Mouse (Mus musculus) midbrain, embryonic 14.5 days (tissue): ENCODE measurements around the gene Stx16. TPM values are rescaled to one million over a fixed set of nuclear protein-coding genes. Genes with fewer than 3 reads are reported as not detected.

ENCODE experiments used
- ATAC-seq: fragments of 200-750 bp; cut with Nextera tagmentation; 2 replicates; pipeline ENCODE4 v1.8.0; 2017; ENCODE audit warnings: moderate number of reproducible peaks, moderate library complexity; ENCODE audit not compliant: low FRiP score, low TSS enrichment
- DNase-seq: peaks from one replicate; pipeline ENCODE4 v3.0.0-alpha.2; 2015
- H3K27ac ChIP-seq: fragments of 300-500 bp; sonication (generic); replicated peaks from 2 replicates; pipeline ENCODE4 v1.5.1; 2014; ENCODE audit warnings: mild to moderate bottlenecking, low read depth, low read length, moderate library complexity
- H3K27me3 ChIP-seq: fragments of 300-500 bp; sonication (generic); 2 replicates; pipeline ENCODE4 v1.6.1; 2014; ENCODE audit warnings: low read length, control low read depth, mixed read lengths; ENCODE audit not compliant: control insufficient read depth, insufficient read depth
- H3K36me3 ChIP-seq: fragments of 300-500 bp; sonication (generic); 2 replicates; pipeline ENCODE4 v1.6.1; 2014; ENCODE audit warnings: low read length, control low read depth; ENCODE audit not compliant: control insufficient read depth, insufficient read depth
- H3K4me1 ChIP-seq: fragments of 300-500 bp; sonication (generic); 2 replicates; pipeline ENCODE4 v1.6.1; 2014; ENCODE audit warnings: mild to moderate bottlenecking, antibody characterized with exemption, low read length, control low read depth; ENCODE audit not compliant: control insufficient read depth, insufficient read depth
- H3K4me2 ChIP-seq: fragments of 300-500 bp; sonication (generic); 2 replicates; pipeline ENCODE4 v1.6.1; 2014; ENCODE audit warnings: mild to moderate bottlenecking, low read length, moderate library complexity
- H3K4me3 ChIP-seq: fragments of 300-500 bp; sonication (generic); replicated peaks from 2 replicates; pipeline ENCODE4 v1.5.1; 2014; ENCODE audit warnings: low read depth, low read length
- H3K9ac ChIP-seq: fragments of 300-500 bp; sonication (generic); replicated peaks from 2 replicates; pipeline ENCODE4 v1.6.1; 2014; ENCODE audit warnings: mild to moderate bottlenecking, low read length, moderate library complexity
- H3K9me3 ChIP-seq: fragments of 300-500 bp; sonication (generic); 2 replicates; pipeline ENCODE4 v1.6.1; 2016; ENCODE audit warnings: low read length, control low read depth, mixed read lengths; ENCODE audit not compliant: control insufficient read depth
- WGBS: fragments of 180-500 bp; shearing (Covaris S2); extraction: QIAGEN DNeasy Blood & Tissue Kit; methylation state at CpG from one replicate; pipeline ENCODE4 v1.1.7; 2014; 5-methylcytosine and 5-hydroxymethylcytosine counted together
- polyA plus RNA-seq: library from polyadenylated mRNA; unstranded; fragments of >200 nt; fragmentation: Nextera tagmentation; extraction: Ambion mirVana; gene quantifications from 2 replicates; pipeline ENCODE4 v1.2.1, GENCODE M21; 2014

The Stx16 gene
- polyA plus RNA-seq: 11.1 and 11.4 TPM in 2 replicates

GRCm38 (mm10) chr2:174075673-174076432, at the start of gene Stx16:
Gene Stx16, plus strand, starts transcription at chr2:174076308.
- H3K27me3 ChIP-seq: no peaks in the 10 kb centered on the region
- no peaks in the 10 kb centered on the region for H3K9me3 ChIP-seq
- peak within 1 kb of the TSS; percentile 66 for H3K4me3 ChIP-seq
- peak within 1 kb of the TSS; percentile 76 for H3K9ac ChIP-seq
- ATAC-seq: peak; percentile 88
- WGBS: 1% methylated on average over 32 of the region's 32 CpGs
- DNase-seq: peak; percentile 92
- peak within 1 kb of the TSS; percentile 87 for H3K27ac ChIP-seq
- peak within 1 kb of the TSS; percentile 76 for H3K4me2 ChIP-seq
- H3K36me3 ChIP-seq: no peaks in the 10 kb centered on the region
- peaks cover 32% of the 10 kb centered on the region for H3K4me1 ChIP-seq

- ATAC-seq (no peak), DNase-seq (no peak)
- Histone ChIP-seq H3K27ac (no peak overlapping the region), H3K9ac (no peak overlapping the region), H3K27me3 (no peaks in the 10 kb centered on the region), H3K4me3 (no peak overlapping the region), H3K36me3 (no peaks in the 10 kb centered on the region), H3K9me3 (no peaks in the 10 kb centered on the region), H3K4me2 (no peak overlapping the region), H3K4me1 (no peaks in the 10 kb centered on the region)
- WGBS: 84% methylated on average over 4 of the region's 4 CpGs
Measured at GRCm38 (mm10) chr2:174026406-174026805, 49.7 kb upstream of the Stx16 start.

- Histone ChIP-seq H3K4me2 (no peak overlapping the region), H3K9me3 (no peaks in the 10 kb centered on the region), H3K4me1 (no peaks in the 10 kb centered on the region), H3K36me3 (no peaks in the 10 kb centered on the region), H3K27me3 (no peaks in the 10 kb centered on the region), H3K9ac (no peak overlapping the region), H3K27ac (no peak overlapping the region), H3K4me3 (no peak overlapping the region)
- ATAC-seq (no peak), DNase-seq (peak; percentile 40)
- WGBS: 62% methylated on average over 9 of the region's 9 CpGs
Measured at GRCm38 (mm10) chr2:174033257-174033800, 42.8 kb upstream of the Stx16 start.

- Histone ChIP-seq H3K4me3 (no peak overlapping the region), H3K27ac (no peak overlapping the region), H3K36me3 (no peaks in the 10 kb centered on the region), H3K4me1 (peaks cover 24% of the 10 kb centered on the region; the same call in 1 of the 2 replicates), H3K4me2 (no peak overlapping the region), H3K9me3 (no peaks in the 10 kb centered on the region), H3K9ac (no peak overlapping the region), H3K27me3 (no peaks in the 10 kb centered on the region)
- DNase-seq (no peak), ATAC-seq (no peak)
- WGBS: 100% methylated on average over 2 of the region's 2 CpGs
Measured at GRCm38 (mm10) chr2:174047656-174048055, 28.5 kb upstream of the Stx16 start.

GRCm38 (mm10) chr2:174049481-174050338, 26.4 kb upstream of the Stx16 start:
- Histone ChIP-seq H3K9ac (no peak overlapping the region), H3K4me1 (peaks cover 24% of the 10 kb centered on the region; the same call in 1 of the 2 replicates), H3K36me3 (no peaks in the 10 kb centered on the region), H3K4me2 (no peak overlapping the region), H3K27me3 (no peaks in the 10 kb centered on the region), H3K4me3 (no peak overlapping the region), H3K9me3 (no peaks in the 10 kb centered on the region), H3K27ac (no peak overlapping the region; the same call in 1 of the 2 replicates)
- ATAC-seq: peak; percentile 68
- DNase-seq: peak; percentile 39
- 8% methylated on average over 4 of the region's 4 CpGs for WGBS

- Histone ChIP-seq H3K27ac (no peak overlapping the region), H3K9ac (no peak overlapping the region), H3K4me1 (peaks cover 24% of the 10 kb centered on the region; the same call in 1 of the 2 replicates), H3K27me3 (no peaks in the 10 kb centered on the region), H3K36me3 (no peaks in the 10 kb centered on the region), H3K4me3 (no peak overlapping the region), H3K9me3 (no peaks in the 10 kb centered on the region), H3K4me2 (no peak overlapping the region)
- WGBS: 12% methylated on average over 3 of the region's 3 CpGs
- no peak; the same call in 1 of the 2 replicates for ATAC-seq
- no peak for DNase-seq
Measured at GRCm38 (mm10) chr2:174050339-174050685, 25.8 kb upstream of the Stx16 start.

- H3K36me3 ChIP-seq: no peaks in the 10 kb centered on the region
- H3K4me1 ChIP-seq: peaks cover 24% of the 10 kb centered on the region; the same call in 1 of the 2 replicates
- peak overlapping the region; percentile 15; the same call in 1 of the 2 replicates for H3K4me2 ChIP-seq
- WGBS: 10% methylated on average over 10 of the region's 10 CpGs
- DNase-seq: peak; percentile 38
- no peak for ATAC-seq
- no peaks in the 10 kb centered on the region for H3K27me3 ChIP-seq
- H3K9me3 ChIP-seq: no peaks in the 10 kb centered on the region
- no peak overlapping the region for H3K27ac ChIP-seq
- H3K4me3 ChIP-seq: no peak overlapping the region
- no peak overlapping the region for H3K9ac ChIP-seq
Measured at GRCm38 (mm10) chr2:174051081-174051481, 25.0 kb upstream of the Stx16 start.

- no peaks in the 10 kb centered on the region for H3K9me3 ChIP-seq
- peaks cover 23% of the 10 kb centered on the region; the same call in 1 of the 2 replicates for H3K4me1 ChIP-seq
- DNase-seq (no peak), ATAC-seq (no peak)
- no peaks in the 10 kb centered on the region for H3K36me3 ChIP-seq
- no peak overlapping the region for H3K27ac ChIP-seq
- no peaks in the 10 kb centered on the region for H3K27me3 ChIP-seq
- H3K9ac ChIP-seq: no peak overlapping the region
- no peak overlapping the region for H3K4me2 ChIP-seq
- WGBS: 96% methylated on average over 3 of the region's 3 CpGs
- H3K4me3 ChIP-seq: no peak overlapping the region
Measured at GRCm38 (mm10) chr2:174054496-174054895, 21.6 kb upstream of the Stx16 start.
